ENCODE assay signal across 7 mouse cellular contexts in genomic region chr4:103781398-103781797, GRCm38 (mm10).
A peak's percentile ranks its signal among the peaks of the same experiment; 100 is the strongest.
DNase-seq lines count a peak whose midpoint lies in the region; ATAC-seq lines count a peak whose summit lies in the region.

No protein-coding gene starts in this region.

- H3K4me3 ChIP-seq in stomach, embryonic 14.5 days (ENCODE audit: low read depth, low read length) = no peak overlapping the region

- H3K4me2 ChIP-seq in stomach, embryonic 14.5 days (replicated peaks; ENCODE audit: low read depth, low read length) = no peak overlapping the region

- peak overlapping the region; percentile 59 for H3K27ac ChIP-seq in stomach, embryonic 14.5 days (ENCODE audit: low read length)

- no peak overlapping the region for H3K9ac ChIP-seq in stomach, embryonic 14.5 days (replicated peaks; ENCODE audit: low read depth, low read length)

- peaks cover 17% of the 10 kb centered on the region; the same call in 1 of the 2 replicates for H3K4me1 ChIP-seq in stomach, embryonic 14.5 days (ENCODE audit: control insufficient read depth, insufficient read depth, low read length)

- DNase-seq in left cerebral cortex, postnatal 4 days = peak; percentile 93
- no peak for DNase-seq in left cerebral cortex, postnatal 14 days (ENCODE audit: low spot score in 2 of 2)
- DNase-seq in cerebellum, postnatal 4 days (ENCODE audit: low spot score in 2 of 2) = peak; percentile 40 to 77
- peak; percentile 35 to 46 for DNase-seq in kidney, adult 8-10 months
- no peak for DNase-seq in frontal cortex, postnatal 25 days (ENCODE audit: low spot score in 2 of 2)
- no peak for DNase-seq in thymus, postnatal 14 days

- H3K9me3 ChIP-seq in stomach, embryonic 14.5 days (ENCODE audit: control insufficient read depth, low read depth, low read length) = no peaks in the 10 kb centered on the region

- peak; percentile 49; the same call in 1 of the 2 replicates for ATAC-seq in stomach, embryonic 14.5 days (ENCODE audit: insufficient number of reproducible peaks, insufficient read depth, low FRiP score, low read depth)

- H3K36me3 ChIP-seq in stomach, embryonic 14.5 days (ENCODE audit: control insufficient read depth, insufficient read depth, low read length) = no peaks in the 10 kb centered on the region

- no peaks in the 10 kb centered on the region for H3K27me3 ChIP-seq in stomach, embryonic 14.5 days (ENCODE audit: control insufficient read depth, insufficient read depth, low read length)

- WGBS in stomach, embryonic 14.5 days = 33% methylated on average over 4 of the region's 4 CpGs

- intact Hi-C loops in left cerebral cortex, postnatal 4 days (cut with DNase I) = no loop called here
- intact Hi-C loops in left cerebral cortex, postnatal 14 days (cut with DNase I) = no loop called here

Comparison
In these comparisons a context has a peak if more than half of its experiments do, and no peak if none do; other contexts are left out.
1. DNase-seq: peak in left cerebral cortex, postnatal 4 days (single experiment), cerebellum, postnatal 4 days (2 of 2) and kidney, adult 8-10 months (2 of 2); none in left cerebral cortex, postnatal 14 days (0 of 2), frontal cortex, postnatal 25 days (0 of 2) and thymus, postnatal 14 days (single experiment).